Mouse (Mus musculus) lung, postnatal 10 days (tissue): ENCODE measurements at regions not wholly inside any gene's neighbourhood (a gene's known extent, or its start where the extent isn't known, plus 50 kb on each side); places are given as distances from the start of the nearest gene placed in this dataset.

Experiments
- DNase-seq: peaks from one replicate; pipeline ENCODE4 v3.0.0; 2021

GRCm38 (mm10) chr5:47528671-47529070 is 454.3 kb upstream of the Slit2 start:
- no peak for DNase-seq

GRCm38 (mm10) chr5:47537532-47537931 is 445.4 kb upstream of the Slit2 start:
- no peak for DNase-seq

- DNase-seq: no peak
Observed at GRCm38 (mm10) chr5:47542248-47542647, 440.7 kb upstream of the Slit2 start.

GRCm38 (mm10) chr5:47556717-47557116 is 426.2 kb upstream of the Slit2 start:
- no peak for DNase-seq

GRCm38 (mm10) chr5:47557152-47557800 is 425.7 kb upstream of the Slit2 start:
- DNase-seq: no peak
